Mouse (Mus musculus): ENCODE data around the gene Srm. TPM values are rescaled to one million over a fixed set of nuclear protein-coding genes. Genes with fewer than 3 reads are reported as not detected.

The Srm gene
- polyA plus RNA-seq, 1 experiment from 2014 or later = 99.5 TPM

DNA sequence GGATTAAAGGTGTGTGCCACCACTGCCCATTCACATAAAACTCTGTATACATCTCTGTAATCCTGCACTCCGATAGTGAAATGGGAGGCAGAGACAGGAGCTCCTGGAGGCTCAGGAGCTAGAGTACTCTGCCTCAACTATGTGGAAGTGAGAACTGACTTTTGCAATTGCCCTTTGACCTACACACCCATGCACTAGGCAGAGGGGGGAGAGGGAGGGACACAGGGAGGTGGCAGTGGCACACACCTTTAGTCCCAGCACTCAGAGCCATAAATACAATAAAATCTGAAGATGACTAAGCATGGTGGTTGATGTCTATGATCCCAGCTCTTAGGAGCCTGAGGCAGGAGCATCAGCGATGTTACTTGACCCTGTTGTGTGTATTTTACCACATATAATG lies 48.2 kb downstream of the Srm start:
- Histone ChIP-seq H3K36me3 (ENCODE audit: control insufficient read depth, insufficient read depth) (no peaks in the 10 kb centered on the region), H3K9me3 (replicated peaks; ENCODE audit: control insufficient read depth, low read length) (no peaks in the 10 kb centered on the region), H3K27ac (ENCODE audit: low read length) (no peak overlapping the region), H3K4me2 (ENCODE audit: low read depth, low read length) (no peak overlapping the region), H3K9ac (ENCODE audit: low read length) (no peak overlapping the region), H3K4me3 (ENCODE audit: low read length) (no peak overlapping the region), H3K4me1 (ENCODE audit: control insufficient read depth, insufficient read depth, low read length) (peaks cover 8% of the 10 kb centered on the region), H3K27me3 (ENCODE audit: control insufficient read depth, insufficient read depth, low read length) (no peaks in the 10 kb centered on the region)
- 76% methylated on average over 2 of the region's 2 CpGs for WGBS
- ATAC-seq (replicated peaks; ENCODE audit: extremely low read depth, insufficient read depth, low FRiP score) = no peak

DNA sequence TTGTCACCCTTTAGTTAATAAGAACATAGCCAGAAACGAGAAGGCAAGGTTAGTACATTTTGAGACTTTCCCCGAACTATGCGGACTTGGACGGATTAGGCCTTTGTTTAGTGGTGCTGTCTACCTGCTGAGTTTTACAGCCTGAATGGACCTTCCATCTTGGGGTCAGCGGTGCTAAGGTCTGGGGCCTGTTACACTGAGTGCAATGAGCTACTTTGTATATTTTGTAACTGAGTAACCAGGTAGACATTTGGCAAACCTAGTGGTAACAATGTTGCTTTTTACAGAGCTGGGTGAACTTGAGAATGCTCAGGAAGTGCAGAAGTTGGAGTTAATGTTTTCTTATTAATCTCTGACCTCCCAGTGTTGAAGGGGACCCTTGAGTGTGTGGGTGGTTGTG lies 49.8 kb downstream of the Srm start:
- WGBS = 82% methylated on average over 5 of the region's 5 CpGs
- Histone ChIP-seq H3K9ac (ENCODE audit: low read length) (no peak overlapping the region), H3K4me2 (ENCODE audit: low read depth, low read length) (no peak overlapping the region), H3K36me3 (ENCODE audit: control insufficient read depth, insufficient read depth) (no peaks in the 10 kb centered on the region), H3K27ac (ENCODE audit: low read length) (no peak overlapping the region), H3K4me3 (ENCODE audit: low read length) (no peak overlapping the region), H3K27me3 (ENCODE audit: control insufficient read depth, insufficient read depth, low read length) (no peaks in the 10 kb centered on the region), H3K9me3 (replicated peaks; ENCODE audit: control insufficient read depth, low read length) (no peaks in the 10 kb centered on the region), H3K4me1 (ENCODE audit: control insufficient read depth, insufficient read depth, low read length) (peaks cover 8% of the 10 kb centered on the region)
- ATAC-seq (replicated peaks; ENCODE audit: extremely low read depth, insufficient read depth, low FRiP score) = no peak

DNA sequence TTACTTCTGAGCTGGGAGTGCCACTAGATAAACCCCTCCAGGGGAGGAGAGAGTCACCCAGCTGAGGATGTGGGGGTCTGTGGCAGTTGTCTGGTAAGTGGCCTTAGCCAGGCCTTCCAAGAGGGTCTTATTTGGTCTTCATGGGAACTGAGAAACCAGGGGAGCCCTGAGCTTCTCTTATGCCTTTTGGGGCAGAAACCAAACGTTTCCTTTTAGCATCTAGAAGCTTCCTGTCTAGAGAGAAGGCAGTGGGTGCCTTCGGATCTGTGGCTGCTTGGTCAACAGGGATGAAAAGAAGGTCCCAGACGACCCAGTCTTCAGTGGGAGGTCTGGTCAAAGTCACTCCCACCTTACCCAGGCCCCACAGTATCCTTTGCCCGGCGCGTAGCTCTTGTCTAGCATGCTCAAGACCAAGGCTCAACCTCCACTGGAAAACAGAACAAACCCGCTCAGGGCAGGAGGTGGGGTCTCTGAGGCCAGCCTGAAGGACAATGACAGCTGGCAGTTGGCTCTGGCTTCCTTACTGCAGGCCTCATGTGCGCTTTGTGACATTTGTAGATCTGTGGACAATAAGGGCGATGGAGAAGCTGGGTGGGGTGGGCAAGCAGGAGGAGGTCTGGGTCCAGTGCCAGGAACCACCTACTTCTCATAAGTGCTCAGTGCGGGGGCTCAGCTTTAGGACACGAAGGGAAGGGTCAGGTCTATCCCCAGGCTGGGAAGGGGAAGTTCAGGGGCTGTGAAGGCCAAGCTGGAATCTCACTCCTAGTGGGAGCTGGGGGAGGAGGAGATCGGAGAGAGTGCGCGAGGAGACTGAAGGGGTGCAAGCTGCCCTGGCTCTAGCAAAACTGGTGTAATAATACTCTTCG lies 52.2 kb downstream of the Srm start, which contains the start of gene Gm572:
Gm572 (plus strand) TSS at position 27 of the 866 bp plus-strand sequence.
- Histone ChIP-seq H3K27me3 (ENCODE audit: control insufficient read depth, insufficient read depth, low read length) (no peaks in the 10 kb centered on the region), H3K9ac (ENCODE audit: low read length) (peak within 1 kb of the TSS; percentile 45; the same call in 1 of the 2 replicates), H3K9me3 (replicated peaks; ENCODE audit: control insufficient read depth, low read length) (no peaks in the 10 kb centered on the region), H3K4me3 (ENCODE audit: low read length) (peak within 1 kb of the TSS; percentile 29), H3K4me2 (ENCODE audit: low read depth, low read length) (peak within 1 kb of the TSS; percentile 50), H3K27ac (ENCODE audit: low read length) (0 out of 2 replicates have a peak within 1 kb of the TSS, but pooled peaks have one; percentile 21), H3K36me3 (ENCODE audit: control insufficient read depth, insufficient read depth) (no peaks in the 10 kb centered on the region), H3K4me1 (ENCODE audit: control insufficient read depth, insufficient read depth, low read length) (peaks cover 10% of the 10 kb centered on the region)
- ATAC-seq (replicated peaks; ENCODE audit: extremely low read depth, insufficient read depth, low FRiP score) = 0 out of 2 replicates have a peak, but pooled peaks have one; percentile 21
- WGBS = 54% methylated on average over 15 of the region's 15 CpGs

DNA sequence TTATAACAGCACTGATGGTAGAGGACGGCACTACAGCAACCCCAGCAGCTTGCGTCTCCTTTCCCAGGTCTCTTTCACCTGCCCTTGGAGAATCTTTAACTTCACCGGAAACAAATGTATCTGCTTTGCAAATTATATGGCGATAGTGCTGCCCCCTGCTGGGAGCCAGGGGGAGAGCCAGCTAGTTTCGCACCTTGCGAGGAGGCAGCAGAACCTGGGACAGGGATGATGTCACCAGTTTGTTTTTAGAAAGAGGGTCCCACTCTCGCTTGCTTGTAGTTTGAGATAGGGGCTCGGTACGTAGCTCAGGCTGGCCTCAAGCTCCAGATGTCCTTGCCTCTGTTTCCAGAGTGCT lies 52.8 kb downstream of the Srm start:
- H3K9me3 ChIP-seq (replicated peaks; ENCODE audit: control insufficient read depth, low read length) = no peaks in the 10 kb centered on the region
- peak overlapping the region; percentile 50 for H3K4me2 ChIP-seq (ENCODE audit: low read depth, low read length)
- H3K9ac ChIP-seq (ENCODE audit: low read length) = peak overlapping the region; percentile 45; the same call in 1 of the 2 replicates
- H3K4me1 ChIP-seq (ENCODE audit: control insufficient read depth, insufficient read depth, low read length) = peaks cover 10% of the 10 kb centered on the region
- ATAC-seq (replicated peaks; ENCODE audit: extremely low read depth, insufficient read depth, low FRiP score) = no peak
- 4% methylated on average over 9 of the region's 9 CpGs for WGBS
- no peaks in the 10 kb centered on the region for H3K27me3 ChIP-seq (ENCODE audit: control insufficient read depth, insufficient read depth, low read length)
- no peaks in the 10 kb centered on the region for H3K36me3 ChIP-seq (ENCODE audit: control insufficient read depth, insufficient read depth)
- peak overlapping the region; percentile 29 for H3K4me3 ChIP-seq (ENCODE audit: low read length)
- 0 out of 2 replicates have a peak overlapping the region, but pooled peaks have one; percentile 21 for H3K27ac ChIP-seq (ENCODE audit: low read length)

Other genes with a start within 250 kb of the Srm start
- 24.3 and 25.6 TPM in 2 replicates for gene Ubiad1, start 146.7 kb upstream of the Srm start, polyA plus RNA-seq (2015; fragmentation: Nextera tagmentation; extraction: Ambion mirVana)
- gene Mtor, start 142.9 kb upstream of the Srm start, polyA plus RNA-seq (2015; fragmentation: Nextera tagmentation; extraction: Ambion mirVana) = 11.5 and 15.1 TPM in 2 replicates
- gene Angptl7, start 91.0 kb upstream of the Srm start, polyA plus RNA-seq (2015; fragmentation: Nextera tagmentation; extraction: Ambion mirVana) = 12.5 and 15.0 TPM in 2 replicates
- 69.3 and 70.2 TPM in 2 replicates for gene Exosc10, start 33.1 kb upstream of the Srm start, polyA plus RNA-seq (2015; fragmentation: Nextera tagmentation; extraction: Ambion mirVana)
- gene Masp2, start 11.1 kb downstream of the Srm start, polyA plus RNA-seq (2015; fragmentation: Nextera tagmentation; extraction: Ambion mirVana) = 0.34 and 0.45 TPM in 2 replicates
- gene Tardbp, start 35.5 kb downstream of the Srm start, polyA plus RNA-seq (2015; fragmentation: Nextera tagmentation; extraction: Ambion mirVana) = 171 and 194 TPM in 2 replicates
- 0.11 and 0.41 TPM in 2 replicates for gene Gm572, start 51.8 kb downstream of the Srm start, polyA plus RNA-seq (2015; fragmentation: Nextera tagmentation; extraction: Ambion mirVana)
- gene Casz1, start 212.9 kb downstream of the Srm start, polyA plus RNA-seq (2015; fragmentation: Nextera tagmentation; extraction: Ambion mirVana) = 22.4 and 25.7 TPM in 2 replicates